Mouse (Mus musculus) lung, postnatal 0 days (tissue): ENCODE measurements at regions not wholly inside any gene's neighbourhood (a gene's known extent, or its start where the extent isn't known, plus 50 kb on each side); places are given as distances from the start of the nearest gene placed in this dataset.

Experiments used
- CTCF ChIP-seq: IDR thresholded peaks from 2 replicates; pipeline ENCODE4 v1.5.1; 2016; ENCODE audit warnings: antibody characterized with exemption, mild to moderate bottlenecking
- EP300 ChIP-seq: IDR thresholded peaks from 2 replicates; pipeline ENCODE4 v1.6.1; 2016; ENCODE audit warnings: antibody characterized with exemption, mild to moderate bottlenecking, control low read depth

DNA sequence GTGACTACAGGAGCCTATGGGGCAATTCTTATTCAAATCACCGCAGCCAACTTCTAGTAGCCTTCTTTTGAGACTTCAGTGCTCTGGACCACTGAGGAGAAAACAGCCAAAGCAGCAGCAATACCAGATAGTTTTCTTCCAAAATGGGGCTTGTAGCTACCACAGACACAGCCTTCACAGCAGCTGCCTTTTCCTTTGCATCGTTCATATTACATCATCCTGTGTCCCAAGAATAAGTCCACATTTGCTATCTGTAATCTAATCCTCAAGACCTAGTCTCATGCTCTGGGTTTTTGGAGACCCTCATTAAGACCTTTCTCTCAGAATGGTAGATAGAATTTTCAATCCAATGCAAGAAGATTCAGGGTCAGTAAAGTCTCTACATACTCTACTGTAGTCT, 258.2 kb upstream of the Rbms1 start:
- no peak for TF ChIP-seq EP300
- no peak for TF ChIP-seq CTCF
